Mouse (Mus musculus) heart, postnatal 0 days (tissue): ENCODE measurements around the gene Ell.

ENCODE experiments used
- CTCF ChIP-seq: IDR thresholded peaks from 2 replicates; pipeline ENCODE4 v1.5.1; 2016; ENCODE audit warnings: antibody characterized with exemption, control low read depth, low read depth
- EP300 ChIP-seq: IDR thresholded peaks from 2 replicates; pipeline ENCODE4 v1.6.1; 2016; ENCODE audit warnings: antibody characterized with exemption, low read depth

DNA sequence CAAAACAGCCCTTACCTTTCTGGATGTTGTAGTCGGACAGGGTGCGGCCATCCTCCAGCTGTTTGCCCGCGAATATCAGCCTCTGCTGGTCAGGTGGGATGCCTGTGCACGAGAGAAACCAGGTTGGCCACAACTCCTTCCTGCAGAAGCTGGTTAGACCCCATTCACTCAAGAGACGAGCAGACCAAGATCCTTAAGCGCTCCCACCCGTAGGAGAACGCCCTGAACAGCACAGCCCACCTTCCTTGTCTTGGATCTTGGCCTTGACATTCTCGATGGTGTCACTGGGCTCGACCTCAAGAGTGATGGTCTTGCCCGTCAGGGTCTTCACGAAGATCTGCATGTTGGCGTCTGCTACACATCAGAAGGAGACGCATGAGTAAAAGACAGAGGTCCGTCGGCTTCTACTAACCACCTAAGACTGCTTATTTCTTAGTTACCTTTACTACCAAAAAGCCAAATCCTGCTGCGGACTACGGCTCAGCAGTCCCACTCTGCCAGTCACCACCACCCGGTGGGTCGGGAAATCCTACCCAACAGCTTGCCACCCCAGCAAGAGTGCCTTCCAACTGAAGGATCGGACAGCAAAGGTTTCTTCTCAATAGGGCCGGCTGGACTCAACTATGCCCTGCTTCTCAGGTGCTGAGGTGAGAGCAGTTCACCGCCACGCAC, 29.8 kb upstream of the Ell start:
- TF ChIP-seq CTCF (no peak), EP300 (no peak)
